Mouse (Mus musculus) C2C12 (cell line): Measurements from ENCODE around the gene Gimap5. TPM values are rescaled to one million over a fixed set of nuclear protein-coding genes. Genes with fewer than 3 reads are reported as not detected.

Experiments
- H3K27me3 ChIP-seq: one replicate; pipeline ENCODE4 v1.6.1; 2011; ENCODE audit not compliant: control insufficient read depth, insufficient read depth, insufficient read length
- H3K36me3 ChIP-seq: one replicate; pipeline ENCODE4 v1.6.1; 2011; ENCODE audit not compliant: control insufficient read depth, insufficient read depth
- H3K4me3 ChIP-seq: one replicate; pipeline ENCODE4 v1.5.1; 2011; ENCODE audit warnings: mild to moderate bottlenecking, control low read depth; ENCODE audit not compliant: poor library complexity, insufficient read depth, severe bottlenecking
- H3K79me2 ChIP-seq: one replicate; pipeline ENCODE4 v1.6.1; 2011; ENCODE audit not compliant: control insufficient read depth, insufficient read depth
- H3K79me3 ChIP-seq: one replicate; pipeline ENCODE4 v1.6.1; 2011; ENCODE audit warnings: low read depth, control low read depth
- H3ac ChIP-seq: one replicate; pipeline ENCODE3; 2011; ENCODE audit warnings: low read depth; ENCODE audit not compliant: control insufficient read depth, insufficient read length
- CEBPB ChIP-seq: IDR thresholded peaks from one replicate; pipeline ENCODE4 v1.6.1; 2011; ENCODE audit warnings: low read depth, mild to moderate bottlenecking, control low read depth, moderate library complexity
- CTCF ChIP-seq: IDR thresholded peaks from one replicate; pipeline ENCODE4 v1.5.1; 2011; ENCODE audit not compliant: control insufficient read depth, insufficient read depth, insufficient read length
- FOSL1 ChIP-seq: IDR thresholded peaks from one replicate; pipeline ENCODE4 v1.8.0; 2011; ENCODE audit warnings: mild to moderate bottlenecking, low read length; ENCODE audit not compliant: poor library complexity, insufficient read depth, severe bottlenecking
- MAX ChIP-seq: IDR thresholded peaks from one replicate; pipeline ENCODE4 v1.6.1; 2011; ENCODE audit warnings: mild to moderate bottlenecking, control low read depth
- MYOD1 ChIP-seq: IDR thresholded peaks from one replicate; pipeline ENCODE4 v1.6.1; 2011; ENCODE audit warnings: low read depth; ENCODE audit not compliant: control insufficient read depth, insufficient read length
- MYOG ChIP-seq: IDR thresholded peaks from one replicate; pipeline ENCODE4 v1.6.1; 2011; ENCODE audit not compliant: control insufficient read depth, insufficient read length; ENCODE audit errors: extremely low read depth
- USF1 ChIP-seq: IDR thresholded peaks from one replicate; pipeline ENCODE4 v1.6.1; 2011; ENCODE audit warnings: low read depth, mild to moderate bottlenecking, control low read depth, moderate library complexity
- long read RNA-seq, 2 experiments: library from polyadenylated mRNA; unstranded; transcript quantifications; one replicate each; pipeline ENCODE4 v2.0.0; 2019 to 2020
- polyA plus RNA-seq: library from polyadenylated mRNA; unstranded; fragments of >200 nt; fragmentation: generic; extraction: Trizol; gene quantifications from one replicate; pipeline ENCODE4 v1.2.1, GENCODE M21; 2012; ENCODE audit warnings: missing spikeins

Gimap5 gene
- polyA plus RNA-seq = not detected
- long read RNA-seq, experiment 1 = 0 reads
- long read RNA-seq, experiment 2 = 0 reads

GRCm38 (mm10) chr6:48745959-48746889 lies at the start of gene Gimap5:
Gene Gimap5 (plus strand): TSS chr6:48746197.
- Histone ChIP-seq H3K79me3 (no peaks in the 10 kb centered on the region), H3K4me3 (no peak within 1 kb of the TSS)
- TF ChIP-seq USF1 (no peak), MYOD1 (no peak), FOSL1 (no peak), MAX (no peak), MYOG (no peak), CTCF (no peak), CEBPB (no peak)

DNA sequence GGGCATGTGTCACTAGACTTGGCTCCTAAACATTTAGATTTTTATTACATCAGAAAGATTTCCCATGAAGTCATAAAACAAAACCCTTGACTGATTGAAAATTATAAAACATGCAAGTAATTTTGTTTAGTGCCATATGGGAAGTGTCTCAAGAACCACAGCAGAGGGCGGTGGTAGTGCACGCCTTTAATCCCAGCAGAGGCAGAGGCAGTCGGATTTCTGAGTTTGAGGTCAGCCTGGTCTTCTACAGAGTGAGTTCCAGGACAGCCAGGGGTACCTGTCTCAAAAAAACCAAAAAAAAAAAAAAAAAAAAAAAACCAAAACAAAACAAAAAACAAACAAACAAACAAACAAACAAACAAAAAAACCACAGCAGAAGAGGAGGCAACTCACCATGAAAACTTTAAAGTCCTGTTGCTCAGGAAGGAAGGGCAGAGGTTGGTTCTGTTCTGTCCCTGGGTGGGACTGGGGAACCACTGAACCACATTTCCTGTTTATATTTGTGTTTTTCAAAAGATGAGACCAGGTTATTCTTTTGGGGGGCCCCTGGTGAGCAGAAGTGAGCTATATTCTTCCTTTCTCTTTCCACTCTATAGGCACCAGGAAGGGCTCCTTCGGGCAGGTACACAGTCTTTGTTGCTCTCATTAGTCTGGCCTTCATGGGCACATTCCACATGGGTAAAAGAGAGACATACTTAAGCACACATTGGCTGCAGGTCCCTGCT lies 49.0 kb upstream of the Gimap5 start:
- Histone ChIP-seq H3K36me3 (no peaks in the 10 kb centered on the region), H3K79me2 (no peaks in the 10 kb centered on the region), H3K27me3 (no peaks in the 10 kb centered on the region), H3K4me3 (no peak overlapping the region), H3K79me3 (no peaks in the 10 kb centered on the region), H3ac (no peak overlapping the region)
- no peak for TF ChIP-seq FOSL1
- TF ChIP-seq MYOD1 = no peak
- TF ChIP-seq USF1 = no peak
- no peak for TF ChIP-seq CEBPB
- TF ChIP-seq MYOG = no peak
- no peak for TF ChIP-seq MAX
- TF ChIP-seq CTCF = no peak

More at GRCm38 (mm10) chr6:48745959-48746889, at the start of gene Gimap5:
- Histone ChIP-seq H3ac (no peak within 1 kb of the TSS), H3K27me3 (peaks cover 3% of the 10 kb centered on the region), H3K79me2 (no peaks in the 10 kb centered on the region), H3K36me3 (no peaks in the 10 kb centered on the region)

DNA sequence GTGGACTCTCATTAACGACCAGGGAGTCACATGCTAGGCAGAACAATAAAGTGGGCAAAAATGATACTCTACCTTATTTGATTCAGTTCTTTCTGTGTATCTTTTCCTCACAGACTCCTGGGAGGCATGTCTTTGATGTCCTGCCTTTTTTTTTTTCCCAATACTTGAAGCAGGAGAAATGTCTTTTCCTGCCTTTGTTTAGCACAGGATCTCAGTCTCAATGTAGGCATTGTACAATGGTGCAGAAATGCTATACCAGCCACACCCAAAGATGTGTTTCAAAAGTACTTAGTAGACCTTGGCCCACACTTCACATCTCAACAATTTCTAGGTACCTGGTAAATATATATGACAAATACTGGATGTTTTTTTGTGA lies 48.5 kb upstream of the Gimap5 start:
- Histone ChIP-seq H3ac (no peak overlapping the region), H3K79me2 (no peaks in the 10 kb centered on the region), H3K79me3 (no peaks in the 10 kb centered on the region), H3K27me3 (no peaks in the 10 kb centered on the region), H3K4me3 (no peak overlapping the region), H3K36me3 (no peaks in the 10 kb centered on the region)
- no peak for TF ChIP-seq FOSL1
- TF ChIP-seq CEBPB = no peak
- no peak for TF ChIP-seq USF1
- TF ChIP-seq MYOD1 = no peak
- TF ChIP-seq MYOG = no peak
- no peak for TF ChIP-seq CTCF
- no peak for TF ChIP-seq MAX

- Histone ChIP-seq H3K4me3 (no peak overlapping the region), H3K27me3 (no peaks in the 10 kb centered on the region), H3K36me3 (no peaks in the 10 kb centered on the region), H3K79me2 (no peaks in the 10 kb centered on the region), H3K79me3 (no peaks in the 10 kb centered on the region), H3ac (no peak overlapping the region)
- no peak for TF ChIP-seq MYOG
- TF ChIP-seq FOSL1 = no peak
- no peak for TF ChIP-seq CEBPB
- TF ChIP-seq CTCF = no peak
- TF ChIP-seq USF1 = no peak
- TF ChIP-seq MAX = no peak
- no peak for TF ChIP-seq MYOD1
Measured at GRCm38 (mm10) chr6:48698066-48698856, 47.7 kb upstream of the Gimap5 start.

GRCm38 (mm10) chr6:48698888-48699287 lies 47.1 kb upstream of the Gimap5 start:
- no peak overlapping the region for H3ac ChIP-seq
- TF ChIP-seq CEBPB = no peak
- H3K36me3 ChIP-seq = no peaks in the 10 kb centered on the region
- H3K79me2 ChIP-seq = no peaks in the 10 kb centered on the region
- H3K79me3 ChIP-seq = no peaks in the 10 kb centered on the region
- H3K4me3 ChIP-seq = no peak overlapping the region
- no peaks in the 10 kb centered on the region for H3K27me3 ChIP-seq
